Mouse (Mus musculus) bone marrow macrophage, adult 2 months (primary cell): Measurements from ENCODE around the gene Wdr86.

Source experiments
- CTCF ChIP-seq: IDR thresholded peaks from 2 replicates; pipeline ENCODE4 v1.5.1; 2012; ENCODE audit warnings: low read depth, mild to moderate bottlenecking, low read length, moderate library complexity
- POLR2A ChIP-seq: IDR thresholded peaks from 2 replicates; pipeline ENCODE4 v1.6.1; 2012; ENCODE audit warnings: mild to moderate bottlenecking, low read depth, low read length, borderline replicate concordance

GRCm38 (mm10) chr5:24725897-24726296, 4.6 kb downstream of the Wdr86 start:
- TF ChIP-seq POLR2A, result no peak
- TF ChIP-seq CTCF, result no peak
